Mouse (Mus musculus) intestine, postnatal 0 days (tissue): ENCODE results near the gene Clec4f. TPM values are rescaled to one million over a fixed set of nuclear protein-coding genes. Genes with fewer than 3 reads are reported as not detected.

Experiments
- ATAC-seq: fragments of 200-750 bp; cut with Nextera tagmentation; 2 replicates; pipeline ENCODE4 v1.8.0; 2017; ENCODE audit warnings: mild to moderate bottlenecking, moderate TSS enrichment, moderate library complexity
- H3K27ac ChIP-seq: fragments of 300-500 bp; sonication (generic); 2 replicates; pipeline ENCODE4 v1.5.1; 2014; ENCODE audit warnings: mild to moderate bottlenecking, low read depth, low read length, moderate library complexity
- H3K27me3 ChIP-seq: fragments of 300-500 bp; sonication (generic); replicated peaks from 2 replicates; pipeline ENCODE4 v1.6.1; 2014; ENCODE audit warnings: low read length, mixed read lengths; ENCODE audit not compliant: control insufficient read depth, insufficient read depth
- H3K36me3 ChIP-seq: fragments of 300-500 bp; sonication (generic); 2 replicates; pipeline ENCODE4 v1.6.1; 2014; ENCODE audit warnings: mild to moderate bottlenecking, moderate library complexity; ENCODE audit not compliant: control insufficient read depth, insufficient read depth
- H3K4me1 ChIP-seq: fragments of 300-500 bp; sonication (generic); replicated peaks from 2 replicates; pipeline ENCODE4 v1.6.1; 2014; ENCODE audit warnings: antibody characterized with exemption, low read length, mixed read lengths; ENCODE audit not compliant: control insufficient read depth, insufficient read depth
- H3K4me2 ChIP-seq: fragments of 300-500 bp; sonication (generic); replicated peaks from 2 replicates; pipeline ENCODE4 v1.6.1; 2014; ENCODE audit warnings: low read depth, mild to moderate bottlenecking, moderate library complexity
- H3K4me3 ChIP-seq: fragments of 300-500 bp; sonication (generic); 2 replicates; pipeline ENCODE4 v1.5.1; 2014; ENCODE audit warnings: low read depth, low read length
- H3K9ac ChIP-seq: fragments of 300-500 bp; sonication (generic); 2 replicates; pipeline ENCODE4 v1.6.1; 2014; ENCODE audit warnings: mild to moderate bottlenecking, low read depth, low read length
- H3K9me3 ChIP-seq: fragments of 300-500 bp; sonication (generic); 2 replicates; pipeline ENCODE4 v1.6.1; 2016; ENCODE audit warnings: mixed run types; ENCODE audit not compliant: control insufficient read depth
- CTCF ChIP-seq: sonication (generic); IDR thresholded peaks from 2 replicates; pipeline ENCODE4 v1.5.1; 2016; ENCODE audit warnings: low read depth, mild to moderate bottlenecking, control low read depth, antibody characterized with exemption, moderate library complexity
- WGBS: fragments of 180-500 bp; shearing (Covaris S2); extraction: QIAGEN DNeasy Blood & Tissue Kit; methylation state at CpG from one replicate; pipeline ENCODE4 v1.1.7; 2014; 5-methylcytosine and 5-hydroxymethylcytosine counted together
- polyA plus RNA-seq: library from polyadenylated mRNA; unstranded; fragments of >200 nt; fragmentation: Nextera tagmentation; extraction: Ambion mirVana; gene quantifications from 2 replicates; pipeline ENCODE4 v1.2.1, GENCODE M21; 2015

Gene Clec4f
- polyA plus RNA-seq, 1 experiment from 2014 or later: 5.3 TPM

DNA sequence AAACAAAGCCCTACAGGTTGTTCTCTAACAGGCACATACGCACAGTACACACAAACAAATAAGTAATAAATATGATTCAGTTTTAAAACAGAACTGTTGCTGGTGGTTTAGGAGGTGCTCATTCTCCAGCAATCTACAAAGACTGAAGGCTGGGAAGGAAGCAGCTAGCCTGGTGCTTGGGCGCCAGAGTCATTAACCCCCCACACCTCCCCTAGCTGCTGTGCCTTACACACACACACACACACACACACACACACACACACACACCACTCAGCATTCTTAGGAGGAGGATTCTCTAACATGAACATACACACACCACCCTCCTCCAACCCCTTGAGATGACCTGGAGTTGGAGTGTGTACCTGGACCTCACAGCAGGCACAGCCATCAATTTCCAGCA is 34.9 kb upstream of the Clec4f start:
- Histone ChIP-seq H3K27me3 (peaks cover 65% of the 10 kb centered on the region), H3K9ac (no peak overlapping the region)
- TF ChIP-seq CTCF: no peak

DNA sequence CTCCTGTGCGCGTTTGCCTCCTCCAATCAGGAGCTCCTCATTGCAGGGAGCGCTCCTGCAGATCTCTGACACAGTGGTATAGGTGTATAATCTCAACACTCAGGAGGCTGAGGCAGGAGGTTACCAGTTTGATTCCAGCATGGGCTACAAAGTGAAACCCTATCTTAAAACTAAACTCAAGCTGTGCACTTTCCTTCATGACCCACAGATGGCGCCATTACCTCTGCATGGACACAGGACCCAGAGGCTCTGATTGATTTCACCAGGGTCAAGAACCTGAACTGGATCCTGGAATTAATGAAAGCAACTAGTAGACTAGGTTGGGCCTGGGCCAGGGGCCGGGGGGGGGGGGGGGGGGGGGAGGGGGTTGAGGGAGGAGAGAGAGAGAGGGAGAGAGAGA is 34.3 kb upstream of the Clec4f start:
- ATAC-seq: no peak
- 36% methylated on average over 4 of the region's 5 CpGs for WGBS
- peak; percentile 83 for TF ChIP-seq CTCF
- H3K36me3 ChIP-seq: no peaks in the 10 kb centered on the region
- H3K4me2 ChIP-seq: no peak overlapping the region
- peaks cover 65% of the 10 kb centered on the region for H3K27me3 ChIP-seq
- H3K9ac ChIP-seq: no peak overlapping the region
- H3K9me3 ChIP-seq: no peaks in the 10 kb centered on the region
- no peak overlapping the region for H3K4me3 ChIP-seq
- H3K4me1 ChIP-seq: no peaks in the 10 kb centered on the region
- no peak overlapping the region for H3K27ac ChIP-seq

More for the DNA sequence above, 34.9 kb upstream of the Clec4f start:
- Histone ChIP-seq H3K27ac (no peak overlapping the region), H3K4me3 (no peak overlapping the region), H3K4me2 (no peak overlapping the region), H3K36me3 (no peaks in the 10 kb centered on the region), H3K9me3 (no peaks in the 10 kb centered on the region), H3K4me1 (no peaks in the 10 kb centered on the region)
- no peak for ATAC-seq
- WGBS: 55% methylated on average over 2 of the region's 2 CpGs

DNA sequence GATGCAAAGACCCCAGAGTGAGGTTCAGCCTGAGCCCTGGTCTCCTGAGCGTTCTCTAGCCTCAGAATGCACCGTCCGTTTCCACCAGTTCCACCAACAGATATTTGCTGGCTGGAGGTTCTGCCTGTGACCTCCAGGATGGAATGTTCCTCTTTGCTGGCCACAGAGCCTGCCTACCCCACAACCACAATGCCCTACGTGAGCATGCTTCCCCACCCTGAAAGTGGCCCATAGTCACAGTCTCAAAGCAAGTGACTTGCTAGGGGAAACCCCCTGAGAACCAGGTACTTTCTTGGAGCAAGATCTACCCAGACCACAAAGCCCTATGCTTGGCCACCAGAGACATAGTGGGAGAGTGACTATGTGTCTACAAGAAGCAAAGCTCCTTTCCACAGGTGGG is 33.4 kb upstream of the Clec4f start:
- Histone ChIP-seq H3K4me1 (no peaks in the 10 kb centered on the region), H3K9me3 (no peaks in the 10 kb centered on the region), H3K4me2 (no peak overlapping the region), H3K27me3 (peaks cover 61% of the 10 kb centered on the region), H3K9ac (no peak overlapping the region), H3K36me3 (no peaks in the 10 kb centered on the region), H3K27ac (no peak overlapping the region), H3K4me3 (no peak overlapping the region)
- no peak for ATAC-seq
- 75% methylated on average over 4 of the region's 4 CpGs for WGBS
- TF ChIP-seq CTCF: no peak

DNA sequence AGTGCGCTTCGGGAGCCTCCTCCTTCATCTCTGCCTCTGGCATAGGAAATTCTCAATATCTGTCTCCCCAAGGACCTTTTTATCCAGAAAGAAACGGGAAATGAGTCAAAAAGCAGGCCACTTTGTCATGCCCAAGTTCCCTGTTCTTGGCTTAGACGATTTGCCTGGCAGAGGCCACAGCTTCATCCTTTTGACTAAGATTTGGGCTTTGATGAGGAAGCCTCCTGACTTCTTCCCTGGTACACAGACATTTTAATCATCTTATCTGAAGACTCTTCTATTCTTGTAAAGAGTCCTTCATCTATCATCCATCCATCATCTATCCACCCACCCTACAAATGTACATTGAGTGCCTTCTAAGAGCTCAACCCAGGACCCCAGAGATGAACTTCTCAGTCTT is 21.8 kb upstream of the Clec4f start, which contains the start of gene Cd207:
Cd207 (minus strand) TSS at position 101 of the 400 bp plus-strand sequence.
- no peaks in the 10 kb centered on the region for H3K36me3 ChIP-seq
- no peaks in the 10 kb centered on the region for H3K4me1 ChIP-seq
- ATAC-seq: no peak
- H3K9ac ChIP-seq: no peak within 1 kb of the TSS
- no peaks in the 10 kb centered on the region for H3K9me3 ChIP-seq
- H3K27me3 ChIP-seq: 0 out of 2 replicates have a peak, but pooled peaks cover 2% of the 10 kb centered on the region
- TF ChIP-seq CTCF: no peak
- H3K4me3 ChIP-seq: no peak within 1 kb of the TSS
- 76% methylated on average over 4 of the region's 4 CpGs for WGBS
- H3K4me2 ChIP-seq: no peak within 1 kb of the TSS
- no peak within 1 kb of the TSS for H3K27ac ChIP-seq

DNA sequence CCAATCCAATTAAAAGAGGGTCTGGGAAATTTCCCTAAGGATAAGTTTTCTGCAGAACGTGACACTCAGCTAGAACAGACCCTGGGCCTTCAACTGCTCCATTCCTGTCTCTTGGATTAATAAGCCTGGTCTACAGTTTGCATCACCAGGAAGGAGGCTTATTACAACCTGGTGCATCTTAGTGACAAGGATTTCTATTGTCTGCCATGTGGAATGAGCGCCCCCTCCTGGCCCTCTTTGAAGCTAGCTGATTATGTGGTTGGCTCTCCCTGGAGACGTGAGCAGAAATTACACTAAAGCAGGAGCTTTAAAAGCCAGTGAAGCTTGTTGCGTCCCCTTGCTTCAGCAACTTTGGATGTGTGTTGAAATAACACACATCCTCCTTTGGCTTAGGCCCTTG is 17.4 kb upstream of the Clec4f start:
- no peaks in the 10 kb centered on the region for H3K4me1 ChIP-seq
- no peak overlapping the region for H3K9ac ChIP-seq
- no peak overlapping the region for H3K27ac ChIP-seq
- no peak for ATAC-seq
- no peaks in the 10 kb centered on the region for H3K27me3 ChIP-seq
- H3K9me3 ChIP-seq: no peaks in the 10 kb centered on the region
- no peak overlapping the region for H3K4me2 ChIP-seq
- H3K4me3 ChIP-seq: no peak overlapping the region
- WGBS: 7% methylated on average over 4 of the region's 4 CpGs
- peak; percentile 96 for TF ChIP-seq CTCF
- no peaks in the 10 kb centered on the region for H3K36me3 ChIP-seq

DNA sequence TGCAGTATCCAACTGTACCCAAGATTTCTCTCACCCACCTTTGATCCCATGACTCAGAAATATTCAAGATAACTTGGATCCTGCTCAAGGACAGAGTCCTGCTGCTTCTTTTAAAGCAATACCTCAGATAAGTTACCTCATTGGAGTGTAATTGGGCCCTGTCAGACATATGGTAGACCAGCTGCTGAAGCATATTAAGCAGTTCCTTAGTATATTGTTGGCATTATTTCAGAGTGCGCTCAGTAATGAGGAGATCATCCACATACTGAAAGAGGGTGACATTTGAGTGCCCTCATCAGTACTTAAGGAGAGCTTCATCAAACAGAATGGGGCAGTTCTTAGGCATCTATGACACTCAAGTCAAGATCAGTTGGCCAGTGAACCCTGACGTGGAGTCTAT is 9.0 kb upstream of the Clec4f start:
- ATAC-seq: 0 out of 2 replicates have a peak, but pooled peaks have one; percentile 25
- H3K4me2 ChIP-seq: no peak overlapping the region
- no peak overlapping the region for H3K4me3 ChIP-seq
- H3K27ac ChIP-seq: no peak overlapping the region
- WGBS: 82% methylated on average over 2 of the region's 2 CpGs
- H3K9me3 ChIP-seq: no peaks in the 10 kb centered on the region
- TF ChIP-seq CTCF: no peak
- no peaks in the 10 kb centered on the region for H3K27me3 ChIP-seq
- H3K4me1 ChIP-seq: no peaks in the 10 kb centered on the region
- no peak overlapping the region for H3K9ac ChIP-seq
- H3K36me3 ChIP-seq: no peaks in the 10 kb centered on the region

DNA sequence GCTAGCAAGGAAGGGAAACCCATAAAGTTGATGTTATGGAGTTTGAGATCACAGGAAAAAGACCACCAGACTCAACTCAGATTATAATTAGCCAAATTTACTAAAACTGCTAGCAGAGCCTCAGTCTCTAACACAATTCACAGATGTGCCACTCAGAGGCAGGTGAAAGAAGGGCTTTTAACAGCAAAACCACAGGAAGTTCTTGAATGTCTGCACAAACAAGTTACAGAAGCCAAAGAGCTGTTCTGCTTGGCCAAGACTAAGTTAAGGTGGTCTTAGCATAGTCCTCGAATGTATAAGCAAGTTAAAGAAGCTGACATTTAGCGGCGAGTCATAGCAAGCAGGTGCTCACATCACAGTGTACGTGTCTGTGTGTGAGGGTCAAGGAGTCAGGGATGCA is 4.8 kb upstream of the Clec4f start:
- no peaks in the 10 kb centered on the region for H3K9me3 ChIP-seq
- 73% methylated on average over 4 of the region's 4 CpGs for whole genome bisulfite sequencing
- no peak for ATAC-seq

More for the DNA sequence above, 4.8 kb upstream of the Clec4f start:
- no peak overlapping the region for H3K27ac ChIP-seq
- no peaks in the 10 kb centered on the region for H3K36me3 ChIP-seq
- TF ChIP-seq CTCF: no peak
- H3K27me3 ChIP-seq: no peaks in the 10 kb centered on the region
- no peak overlapping the region for H3K4me2 ChIP-seq
- no peak overlapping the region for H3K9ac ChIP-seq
- H3K4me1 ChIP-seq: no peaks in the 10 kb centered on the region
- no peak overlapping the region for H3K4me3 ChIP-seq
